Mouse (Mus musculus): Measurements from ENCODE around the gene Nisch. TPM values are rescaled to one million over a fixed set of nuclear protein-coding genes. Genes with fewer than 3 reads are reported as not detected.
A peak's percentile ranks its signal among the peaks of the same experiment; 100 is the strongest.

Nisch gene
- polyA plus RNA-seq, 2 experiments from 2014 or later = 130 to 131 TPM

DNA sequence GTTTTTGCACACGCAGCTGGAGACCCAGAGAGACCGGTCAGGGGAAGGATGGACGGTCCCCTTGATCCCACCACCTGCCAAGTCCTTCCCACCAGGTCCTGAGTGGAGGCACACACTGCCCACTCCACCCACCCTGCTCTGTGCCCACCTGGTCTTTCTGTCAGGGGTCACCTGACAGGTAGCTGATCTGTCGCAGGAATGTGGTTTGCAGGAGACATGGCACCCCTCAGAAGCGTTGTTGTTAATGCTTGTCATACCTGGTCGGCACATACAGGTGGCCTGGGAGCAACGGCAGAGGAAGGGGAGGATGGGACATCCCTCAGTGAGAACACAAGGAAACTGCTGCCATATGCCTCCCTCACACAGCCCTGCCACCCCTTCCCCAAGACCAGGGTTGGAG is 55.6 kb downstream of the Nisch start:
- ATAC-seq = no peak

GRCm38 (mm10) chr14:31160196-31161150 is 56.3 kb downstream of the Nisch start:
- peak; percentile 71 for ATAC-seq

- ATAC-seq = no peak
Observed at GRCm38 (mm10) chr14:31145694-31146093, 71.1 kb downstream of the Nisch start.

GRCm38 (mm10) chr14:31141011-31141410 is 75.7 kb downstream of the Nisch start:
- no peak for ATAC-seq

- no peak for ATAC-seq
Observed at GRCm38 (mm10) chr14:31140141-31140540, 76.6 kb downstream of the Nisch start.

GRCm38 (mm10) chr14:31139666-31140065 is 77.1 kb downstream of the Nisch start:
- no peak for ATAC-seq

DNA sequence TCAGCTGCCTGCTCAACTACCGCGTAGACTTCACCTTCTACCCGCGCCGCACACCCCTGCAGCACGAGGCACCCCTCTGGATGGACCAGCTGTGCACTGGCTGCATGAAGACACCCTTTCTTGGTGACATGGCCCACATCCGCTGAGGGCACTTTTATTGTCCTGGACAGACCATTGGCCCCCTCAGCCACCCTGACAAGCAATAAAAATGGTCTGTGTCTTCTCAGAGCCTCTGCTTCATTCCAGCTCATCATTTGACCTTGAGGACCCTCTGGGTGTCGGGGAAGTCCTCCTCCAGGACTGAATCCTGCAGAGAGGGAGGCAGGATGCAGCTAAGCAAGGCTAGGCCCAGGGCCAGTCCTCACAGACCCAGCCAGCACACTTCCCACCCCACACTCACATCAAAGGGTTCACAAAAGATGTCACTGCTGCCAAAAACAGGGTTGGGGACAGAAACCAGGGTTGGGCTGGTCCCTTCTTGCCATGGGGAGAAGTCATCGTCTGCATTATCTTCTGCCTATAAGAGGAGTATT is 77.8 kb downstream of the Nisch start:
- no peak for ATAC-seq

DNA sequence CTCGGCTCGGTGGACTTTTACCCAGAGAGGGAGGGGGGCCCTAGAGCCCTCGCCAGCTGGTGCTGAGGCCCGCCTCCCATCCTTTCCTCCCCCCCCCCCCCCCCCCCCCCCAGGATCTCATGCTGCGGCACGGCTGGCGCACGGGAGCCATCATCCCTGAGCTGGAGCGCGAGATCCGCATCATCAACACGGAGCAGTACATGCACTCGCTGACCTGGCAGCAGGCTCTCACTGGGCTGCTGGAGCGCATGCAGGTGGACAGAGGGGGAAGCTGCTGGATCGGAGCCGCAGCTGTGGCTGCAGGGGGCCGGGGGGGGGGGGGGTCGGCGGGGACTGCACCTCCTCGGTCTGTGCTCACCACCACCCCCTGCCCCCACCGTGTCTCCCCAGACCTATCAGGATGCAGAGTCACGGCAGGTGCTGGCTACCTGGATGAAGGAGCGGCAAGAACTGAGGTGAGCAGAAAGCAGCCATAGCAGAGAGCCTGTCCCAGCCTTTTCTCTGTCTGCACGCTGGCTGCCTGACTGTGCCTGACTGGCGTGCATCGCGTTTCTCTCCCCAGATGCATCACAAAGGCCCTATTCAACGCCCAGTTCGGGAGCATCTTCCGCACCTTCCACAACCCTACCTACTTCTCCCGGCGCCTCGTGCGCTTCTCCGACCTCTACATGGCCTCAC is 78.4 kb downstream of the Nisch start:
- ATAC-seq = no peak

GRCm38 (mm10) chr14:31137791-31138190 is 79.0 kb downstream of the Nisch start:
- ATAC-seq = no peak

- no peak for ATAC-seq
Observed at GRCm38 (mm10) chr14:31137281-31137595, 79.5 kb downstream of the Nisch start.

GRCm38 (mm10) chr14:31136411-31137280 is 80.1 kb downstream of the Nisch start:
- ATAC-seq = no peak

GRCm38 (mm10) chr14:31135495-31136410 is 81.0 kb downstream of the Nisch start:
- no peak for ATAC-seq

- ATAC-seq = no peak
Observed at GRCm38 (mm10) chr14:31134015-31135000, 82.4 kb downstream of the Nisch start.

GRCm38 (mm10) chr14:31133023-31133665 is 83.6 kb downstream of the Nisch start:
- no peak for ATAC-seq

DNA sequence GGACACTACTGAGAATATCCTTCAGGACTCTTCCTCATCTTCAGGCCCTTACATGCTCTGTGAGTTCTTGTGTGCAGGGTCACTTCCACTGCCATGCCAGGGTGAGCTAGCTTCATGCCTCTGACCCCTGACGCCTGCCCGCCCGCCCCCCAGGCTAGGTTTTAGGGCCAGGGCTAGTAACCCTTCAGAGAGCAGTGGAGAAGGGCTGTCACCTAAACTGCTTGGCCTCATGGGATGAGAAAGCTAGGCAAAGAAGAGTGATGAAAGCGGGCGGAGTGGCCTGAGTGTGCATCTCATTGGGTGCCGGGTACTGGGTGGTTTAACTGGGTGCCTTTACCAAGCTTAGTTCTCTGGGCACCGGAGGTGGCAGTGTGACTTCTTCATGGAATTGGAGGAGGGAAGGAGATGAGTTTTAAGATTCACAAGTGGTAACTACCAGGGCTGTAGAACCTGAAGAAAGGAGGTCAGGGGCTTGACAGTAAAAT is 84.2 kb downstream of the Nisch start:
- no peak for ATAC-seq

DNA sequence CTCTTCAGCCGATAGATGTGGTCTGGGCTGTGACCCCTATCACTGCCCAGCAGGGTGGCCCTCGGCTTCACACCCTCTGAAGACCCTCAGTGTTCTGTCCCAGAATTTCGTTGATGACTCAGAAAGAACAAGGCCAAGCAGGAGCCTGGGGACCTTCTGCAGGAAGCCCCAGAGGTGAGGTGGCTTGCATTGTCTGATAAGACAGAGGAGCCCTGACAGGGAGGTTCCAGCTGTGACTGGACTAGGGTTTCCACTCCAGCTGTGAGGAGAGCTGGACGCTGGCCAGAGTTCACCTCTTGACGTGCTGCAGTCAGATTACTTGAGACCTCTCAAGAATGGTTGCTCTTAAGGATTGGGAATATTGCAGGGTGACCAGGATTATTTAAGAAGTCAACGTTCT is 84.7 kb downstream of the Nisch start:
- no peak for ATAC-seq

GRCm38 (mm10) chr14:31131272-31131821 is 85.4 kb downstream of the Nisch start:
- ATAC-seq = no peak

GRCm38 (mm10) chr14:31130236-31131220 is 86.2 kb downstream of the Nisch start, which contains the start of gene Nt5dc2:
Gene Nt5dc2, plus strand, starts transcription at chr14:31131053.
- no peak for ATAC-seq
